Mouse (Mus musculus): ENCODE data around the gene Vps13a. TPM values are rescaled to one million over a fixed set of nuclear protein-coding genes. Genes with fewer than 3 reads are reported as not detected.
A peak's percentile ranks its signal among the peaks of the same experiment; 100 is the strongest.

Gene Vps13a
- polyA plus RNA-seq (2012; ENCODE audit: insufficient read depth, low replicate concordance), result 3.1 TPM in 1 of 2 replicates, not detected in the other

- peak; percentile 44; the same call in 1 of the 3 replicates for TF ChIP-seq GATA1 (IDR thresholded peaks at IDR 0.05; ENCODE audit: borderline replicate concordance, low read length)
- no peak for TF ChIP-seq FLI1 (IDR thresholded peaks at IDR 0.05; ENCODE audit: low read length)
- H3K4me3 ChIP-seq (replicated peaks), result peak within 1 kb of the TSS; percentile 99
Measured at GRCm38 (mm10) chr19:16780790-16781384, at the start of gene Vps13a. TSS of gene Vps13a (minus strand) at chr19:16780933.

GRCm38 (mm10) chr19:16827657-16828056 lies 46.9 kb upstream of the Vps13a start:
- H3K4me3 ChIP-seq (replicated peaks), result no peak overlapping the region
- no peaks in the 10 kb centered on the region for H3K4me1 ChIP-seq
- H3K9me3 ChIP-seq, result no peaks in the 10 kb centered on the region
- peaks cover 7% of the 10 kb centered on the region for H3K27me3 ChIP-seq (replicated peaks)
- TF ChIP-seq GATA1 (IDR thresholded peaks at IDR 0.05; ENCODE audit: borderline replicate concordance, low read length) (no peak), FLI1 (IDR thresholded peaks at IDR 0.05; ENCODE audit: low read length) (no peak)
- no peaks in the 10 kb centered on the region for H3K36me3 ChIP-seq (replicated peaks; ENCODE audit: low read length)

More at GRCm38 (mm10) chr19:16780790-16781384, at the start of gene Vps13a:
- Histone ChIP-seq H3K4me1 (peaks cover 50% of the 10 kb centered on the region), H3K36me3 (replicated peaks; ENCODE audit: low read length) (peaks cover 2% of the 10 kb centered on the region), H3K9me3 (no peaks in the 10 kb centered on the region), H3K27me3 (replicated peaks) (no peaks in the 10 kb centered on the region)

- TF ChIP-seq FLI1 (IDR thresholded peaks at IDR 0.05; ENCODE audit: low read length) (no peak), GATA1 (IDR thresholded peaks at IDR 0.05; ENCODE audit: borderline replicate concordance, low read length) (no peak)
- no peaks in the 10 kb centered on the region for H3K4me1 ChIP-seq
- peaks cover 5% of the 10 kb centered on the region for H3K9me3 ChIP-seq
- peaks cover 6% of the 10 kb centered on the region for H3K27me3 ChIP-seq (replicated peaks)
- no peaks in the 10 kb centered on the region for H3K36me3 ChIP-seq (replicated peaks; ENCODE audit: low read length)
- H3K4me3 ChIP-seq (replicated peaks), result no peak overlapping the region
Measured at GRCm38 (mm10) chr19:16825228-16825627, 44.5 kb upstream of the Vps13a start.

- H3K9me3 ChIP-seq, result no peaks in the 10 kb centered on the region
- TF ChIP-seq GATA1 (IDR thresholded peaks at IDR 0.05; ENCODE audit: borderline replicate concordance, low read length) (no peak), FLI1 (IDR thresholded peaks at IDR 0.05; ENCODE audit: low read length) (no peak)
- no peaks in the 10 kb centered on the region for H3K36me3 ChIP-seq (replicated peaks; ENCODE audit: low read length)
- H3K27me3 ChIP-seq (replicated peaks), result peaks cover 11% of the 10 kb centered on the region
- no peaks in the 10 kb centered on the region for H3K4me1 ChIP-seq
- no peak overlapping the region for H3K4me3 ChIP-seq (replicated peaks)
Measured at GRCm38 (mm10) chr19:16814848-16815247, 34.1 kb upstream of the Vps13a start.

GRCm38 (mm10) chr19:16813306-16813705 lies 32.6 kb upstream of the Vps13a start:
- H3K4me3 ChIP-seq (replicated peaks), result no peak overlapping the region
- H3K27me3 ChIP-seq (replicated peaks), result peaks cover 14% of the 10 kb centered on the region
- H3K9me3 ChIP-seq, result no peaks in the 10 kb centered on the region
- TF ChIP-seq FLI1 (IDR thresholded peaks at IDR 0.05; ENCODE audit: low read length), result no peak
- TF ChIP-seq GATA1 (IDR thresholded peaks at IDR 0.05; ENCODE audit: borderline replicate concordance, low read length), result no peak
- no peaks in the 10 kb centered on the region; the same call in 1 of the 2 replicates for H3K4me1 ChIP-seq
- H3K36me3 ChIP-seq (replicated peaks; ENCODE audit: low read length), result no peaks in the 10 kb centered on the region

- H3K27me3 ChIP-seq (replicated peaks), result peaks cover 14% of the 10 kb centered on the region
- no peaks in the 10 kb centered on the region for H3K36me3 ChIP-seq (replicated peaks; ENCODE audit: low read length)
- no peaks in the 10 kb centered on the region; the same call in 1 of the 2 replicates for H3K4me1 ChIP-seq
- no peak overlapping the region for H3K4me3 ChIP-seq (replicated peaks)
- H3K9me3 ChIP-seq, result no peaks in the 10 kb centered on the region
- TF ChIP-seq GATA1 (IDR thresholded peaks at IDR 0.05; ENCODE audit: borderline replicate concordance, low read length) (no peak), FLI1 (IDR thresholded peaks at IDR 0.05; ENCODE audit: low read length) (no peak)
Measured at GRCm38 (mm10) chr19:16812072-16812608, 31.4 kb upstream of the Vps13a start.

GRCm38 (mm10) chr19:16805102-16805501 lies 24.4 kb upstream of the Vps13a start:
- Histone ChIP-seq H3K9me3 (no peaks in the 10 kb centered on the region), H3K36me3 (replicated peaks; ENCODE audit: low read length) (no peaks in the 10 kb centered on the region), H3K4me3 (replicated peaks) (no peak overlapping the region), H3K4me1 (peaks cover 22% of the 10 kb centered on the region), H3K27me3 (replicated peaks) (peaks cover 7% of the 10 kb centered on the region)
- no peak for TF ChIP-seq FLI1 (IDR thresholded peaks at IDR 0.05; ENCODE audit: low read length)
- no peak for TF ChIP-seq GATA1 (IDR thresholded peaks at IDR 0.05; ENCODE audit: borderline replicate concordance, low read length)

- TF ChIP-seq FLI1 (IDR thresholded peaks at IDR 0.05; ENCODE audit: low read length), result no peak
- no peak for TF ChIP-seq GATA1 (IDR thresholded peaks at IDR 0.05; ENCODE audit: borderline replicate concordance, low read length)
- H3K4me1 ChIP-seq, result peaks cover 22% of the 10 kb centered on the region
- H3K36me3 ChIP-seq (replicated peaks; ENCODE audit: low read length), result no peaks in the 10 kb centered on the region
- H3K9me3 ChIP-seq, result no peaks in the 10 kb centered on the region
- peaks cover 7% of the 10 kb centered on the region for H3K27me3 ChIP-seq (replicated peaks)
- no peak overlapping the region for H3K4me3 ChIP-seq (replicated peaks)
Measured at GRCm38 (mm10) chr19:16804578-16804977, 23.8 kb upstream of the Vps13a start.

- no peak for TF ChIP-seq GATA1 (IDR thresholded peaks at IDR 0.05; ENCODE audit: borderline replicate concordance, low read length)
- no peak for TF ChIP-seq FLI1 (IDR thresholded peaks at IDR 0.05; ENCODE audit: low read length)
- Histone ChIP-seq H3K4me3 (replicated peaks) (no peak overlapping the region), H3K27me3 (replicated peaks) (no peaks in the 10 kb centered on the region), H3K9me3 (peaks cover 4% of the 10 kb centered on the region; the same call in 1 of the 2 replicates), H3K36me3 (replicated peaks; ENCODE audit: low read length) (no peaks in the 10 kb centered on the region), H3K4me1 (peaks cover 22% of the 10 kb centered on the region)
Measured at GRCm38 (mm10) chr19:16802707-16803106, 22.0 kb upstream of the Vps13a start.

GRCm38 (mm10) chr19:16802123-16802522 lies 21.4 kb upstream of the Vps13a start:
- no peak for TF ChIP-seq FLI1 (IDR thresholded peaks at IDR 0.05; ENCODE audit: low read length)
- no peak for TF ChIP-seq GATA1 (IDR thresholded peaks at IDR 0.05; ENCODE audit: borderline replicate concordance, low read length)
- Histone ChIP-seq H3K27me3 (replicated peaks) (no peaks in the 10 kb centered on the region), H3K36me3 (replicated peaks; ENCODE audit: low read length) (no peaks in the 10 kb centered on the region), H3K4me3 (replicated peaks) (no peak overlapping the region), H3K4me1 (peaks cover 22% of the 10 kb centered on the region), H3K9me3 (peaks cover 5% of the 10 kb centered on the region; the same call in 1 of the 2 replicates)
